Mouse (Mus musculus): ENCODE data around the gene Rassf9. TPM values are rescaled to one million over a fixed set of nuclear protein-coding genes. Genes with fewer than 3 reads are reported as not detected.

The Rassf9 gene
- polyA plus RNA-seq, 1 experiment from 2014 or later: 0.06 TPM

DNA sequence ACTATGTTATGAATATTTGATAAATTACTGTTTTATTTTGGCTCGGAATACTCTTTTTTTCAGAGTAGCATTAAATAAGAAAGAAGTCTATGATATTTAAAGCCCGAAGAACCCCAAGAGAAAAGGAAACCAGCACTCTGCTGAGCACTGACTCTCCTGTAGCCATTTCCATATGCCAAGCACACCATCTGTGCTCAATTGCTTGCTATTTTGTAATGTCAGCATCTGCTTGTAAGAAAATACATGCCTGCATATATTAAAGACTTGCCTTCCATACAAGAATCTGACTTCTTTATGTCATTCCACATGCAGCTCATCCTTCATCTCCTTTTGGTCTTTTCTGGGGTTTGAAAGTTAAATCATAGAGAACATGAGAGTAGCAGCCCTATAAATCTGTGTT lies 82.3 kb downstream of the Rassf9 start:
- WGBS (ENCODE audit: insufficient replicate concordance): 68% methylated on average over 2 of the region's 2 CpGs
- Histone ChIP-seq H3K27me3 (no peaks in the 10 kb centered on the region), H3K36me3 (no peaks in the 10 kb centered on the region), H3K9me3 (replicated peaks) (no peaks in the 10 kb centered on the region), H3K4me1 (replicated peaks) (no peaks in the 10 kb centered on the region), H3K9ac (no peak overlapping the region), H3K4me3 (replicated peaks) (no peak overlapping the region), H3K27ac (no peak overlapping the region), H3K4me2 (no peak overlapping the region)
- DNase-seq: no peak
- ATAC-seq (ENCODE audit: low read depth): no peak

Other genes with a start within 250 kb of the Rassf9 start
- 0.12 TPM in 1 of 2 replicates, not detected in the other for gene Nts, start 21.7 kb upstream of the Rassf9 start, polyA plus RNA-seq (2015; fragmentation: Nextera tagmentation; extraction: Ambion mirVana)